Mouse (Mus musculus) CH12F3 (cell line): ENCODE results near the gene Ugt1a8.

Source experiments
- in situ Hi-C: fragments of 300-500 bp; cut with MboI; formaldehyde crosslinking; loops from 2 replicates; pipeline ENCODE4 v1.14.3; 2020; ENCODE audit warnings: low sequenced_read_pairs

Ugt1a8 gene

DNA sequence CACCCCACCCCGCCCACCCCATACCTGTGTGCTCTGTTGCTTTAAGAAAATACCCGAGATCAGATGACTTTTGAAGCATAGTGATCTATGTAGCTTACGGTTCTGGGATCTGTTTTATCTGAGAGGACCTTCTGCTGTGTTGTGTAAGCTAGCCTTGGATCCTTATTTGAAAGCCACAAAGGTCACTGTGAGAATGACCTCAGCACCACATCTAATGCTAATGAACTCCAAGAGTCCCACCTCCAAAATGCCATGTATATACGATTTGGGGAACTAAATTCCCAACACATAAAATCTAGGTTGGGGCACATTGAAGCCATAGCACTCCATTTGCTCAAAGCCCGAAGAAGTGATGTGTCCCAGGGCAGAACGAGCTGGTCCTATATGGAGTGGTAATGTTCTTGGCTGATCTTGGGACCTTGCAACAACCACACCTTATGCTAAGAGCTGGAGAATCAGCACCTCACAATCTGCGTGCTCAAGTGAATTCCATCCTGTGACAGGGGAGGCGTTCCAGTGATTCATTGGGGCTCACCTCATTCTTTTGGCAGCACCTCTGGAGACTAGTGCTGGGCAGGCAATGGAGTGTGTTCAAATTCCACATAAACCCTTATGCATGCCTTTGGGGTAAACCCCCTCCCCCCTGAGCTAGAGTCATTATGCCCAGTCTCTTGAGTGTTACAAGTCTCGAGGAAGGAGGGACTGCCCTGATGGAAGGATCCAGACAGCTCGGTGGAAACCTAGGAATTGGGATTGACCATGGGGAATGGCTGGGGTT is 169.5 kb downstream of the Ugt1a8 start:
- in situ Hi-C loops = no loop called here

DNA sequence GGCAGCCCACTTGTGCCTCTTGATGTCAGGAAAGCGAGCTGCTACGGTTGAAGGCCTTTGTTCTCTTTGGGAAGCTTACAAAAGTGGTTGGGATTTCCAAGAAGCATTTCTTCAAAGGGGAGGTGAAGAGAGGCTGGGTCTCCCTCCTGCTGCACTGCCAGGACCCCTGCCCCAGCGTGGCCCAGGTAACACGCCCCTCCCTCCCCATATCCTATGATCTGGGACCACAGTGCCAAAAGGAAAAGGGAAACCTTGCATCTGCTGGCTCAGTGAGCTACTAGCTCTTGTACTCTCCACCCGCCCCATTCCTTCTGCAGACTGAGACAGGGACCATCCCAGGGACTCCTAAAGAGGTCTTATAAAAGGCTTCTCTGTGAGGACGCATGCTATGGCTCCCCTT is 170.1 kb downstream of the Ugt1a8 start:
- in situ Hi-C loops = no loop called here

DNA sequence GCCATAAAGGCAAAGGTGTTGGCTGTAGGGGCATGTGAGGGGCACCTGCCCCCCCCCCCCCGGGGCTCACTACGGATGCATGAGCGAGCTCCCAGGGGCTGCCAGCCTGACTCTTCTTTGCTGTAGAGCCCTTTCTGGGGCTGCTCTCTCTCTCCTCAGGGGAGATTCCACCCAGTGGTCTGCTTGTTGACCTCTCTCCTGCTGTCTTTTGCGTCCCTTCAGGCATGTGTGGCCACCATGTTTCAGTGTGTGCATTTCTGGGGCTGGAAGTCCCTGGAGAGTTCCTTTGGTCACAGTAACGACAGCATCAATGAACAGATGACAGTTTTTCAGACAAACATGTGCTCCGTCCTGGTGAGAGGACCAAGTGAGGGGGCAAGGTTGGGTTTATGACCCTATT is 170.7 kb downstream of the Ugt1a8 start:
- in situ Hi-C loops = no loop called here

DNA sequence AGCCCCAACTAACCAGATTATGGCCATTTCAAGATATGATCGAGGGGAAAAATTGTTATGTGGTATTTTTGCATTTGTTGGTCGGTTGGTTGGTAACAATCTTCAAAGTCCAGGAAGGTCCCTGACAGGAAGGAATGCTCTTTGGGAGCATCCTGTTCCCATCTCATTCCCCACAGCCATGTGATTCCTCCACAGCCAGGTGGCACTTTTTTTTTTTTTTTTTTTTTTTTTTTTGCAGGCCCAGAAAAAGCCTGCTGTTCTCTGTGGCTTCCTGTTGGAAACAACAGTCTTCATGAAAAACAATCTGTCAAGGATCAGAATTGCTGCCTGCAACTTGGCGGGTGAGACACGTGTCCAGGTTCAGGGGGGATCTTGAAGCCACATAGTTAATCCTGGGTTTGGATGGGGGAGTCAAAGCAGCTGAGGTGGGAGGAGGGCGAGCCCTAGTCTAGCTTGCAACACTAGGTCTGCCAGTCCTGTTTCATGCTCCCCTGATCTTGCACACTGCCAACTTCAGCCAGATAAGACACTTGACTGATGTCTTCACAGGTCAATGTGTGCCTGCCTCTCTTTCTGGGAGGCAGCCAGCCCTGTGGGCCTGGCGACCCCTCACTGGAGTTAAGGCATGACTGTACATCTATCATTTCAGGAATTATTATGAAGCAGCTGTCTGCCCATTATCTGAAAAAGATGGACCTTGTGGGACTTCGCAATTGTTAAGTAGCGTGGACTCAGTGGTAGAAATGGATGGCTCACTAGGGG is 171.4 kb downstream of the Ugt1a8 start:
- in situ Hi-C loops = no loop called here

DNA sequence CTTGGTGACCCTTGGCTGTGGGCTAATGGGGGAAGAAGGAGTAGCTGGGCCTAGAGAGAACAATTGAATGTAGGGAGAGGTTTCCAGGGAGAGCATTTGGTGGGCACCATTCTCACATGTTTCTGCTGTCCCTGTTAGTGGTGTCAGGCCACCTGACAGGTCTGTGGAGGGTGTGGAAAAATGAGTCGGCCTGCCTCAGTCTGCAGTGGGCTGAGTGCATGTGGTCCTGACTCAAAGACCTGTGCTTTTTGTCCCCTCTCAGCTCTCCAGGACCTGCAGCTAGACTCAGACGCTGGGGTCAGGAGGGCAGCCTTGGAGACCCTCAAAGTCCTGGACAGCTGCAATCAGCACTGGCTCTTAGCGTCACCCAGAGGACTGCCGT is 172.0 kb downstream of the Ugt1a8 start:
- in situ Hi-C loops = no loop called here

DNA sequence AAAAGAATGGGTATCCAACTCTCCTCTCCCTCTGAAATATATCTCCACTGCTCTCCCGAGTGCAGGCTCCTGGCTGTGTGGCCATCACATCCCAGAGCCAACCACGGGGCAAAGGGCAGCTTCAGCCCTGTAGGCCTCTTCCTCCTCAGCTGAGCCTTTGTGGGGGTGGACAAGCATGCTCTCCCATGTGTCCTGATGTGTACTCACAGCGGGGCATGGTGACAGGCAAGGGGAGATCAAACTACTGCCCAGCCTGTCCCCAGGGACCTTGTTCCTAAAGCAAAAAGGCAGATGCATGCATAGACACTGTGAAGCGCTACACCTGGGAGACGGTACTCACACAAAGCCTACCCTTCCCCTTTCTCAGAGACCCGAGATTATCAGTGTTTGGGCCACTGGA is 172.5 kb downstream of the Ugt1a8 start:
- in situ Hi-C loops = no loop called here

DNA sequence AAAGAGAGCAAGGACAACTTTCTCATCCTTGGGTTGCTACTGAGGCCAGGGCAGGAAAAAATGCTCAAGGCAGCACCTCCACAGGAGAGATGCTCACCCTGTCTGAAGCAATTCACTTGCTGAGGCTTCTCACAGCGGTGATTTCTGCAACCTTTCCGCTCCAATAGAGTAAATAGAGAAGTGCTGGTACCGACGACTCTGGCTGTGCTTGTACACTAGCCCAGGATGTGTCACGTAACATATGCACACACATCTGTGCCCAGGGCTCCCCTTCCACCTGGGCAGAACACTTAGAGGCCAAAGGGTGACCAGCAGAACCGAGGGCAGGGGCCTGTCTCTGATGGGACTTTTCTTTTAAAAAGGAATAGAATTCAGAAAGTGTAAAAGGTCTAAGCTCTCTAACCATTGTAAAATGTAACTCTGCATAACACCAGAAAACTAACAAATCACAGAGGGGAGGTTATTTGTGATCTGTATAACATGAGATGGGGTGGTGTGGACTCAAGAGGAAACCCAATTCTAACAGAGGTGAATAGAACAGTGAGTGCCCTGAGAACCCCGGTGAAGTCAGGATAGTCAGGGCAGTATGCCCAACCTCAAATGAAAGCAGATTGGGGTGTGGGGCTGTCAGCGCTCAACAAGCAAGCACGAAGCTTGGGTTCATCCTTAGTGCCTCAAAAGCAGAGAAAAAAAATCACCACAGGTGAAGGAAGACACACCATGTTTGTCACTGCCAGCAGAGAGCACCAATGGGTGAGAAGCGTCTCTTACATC is 173.2 kb downstream of the Ugt1a8 start:
- in situ Hi-C loops = no loop called here

DNA sequence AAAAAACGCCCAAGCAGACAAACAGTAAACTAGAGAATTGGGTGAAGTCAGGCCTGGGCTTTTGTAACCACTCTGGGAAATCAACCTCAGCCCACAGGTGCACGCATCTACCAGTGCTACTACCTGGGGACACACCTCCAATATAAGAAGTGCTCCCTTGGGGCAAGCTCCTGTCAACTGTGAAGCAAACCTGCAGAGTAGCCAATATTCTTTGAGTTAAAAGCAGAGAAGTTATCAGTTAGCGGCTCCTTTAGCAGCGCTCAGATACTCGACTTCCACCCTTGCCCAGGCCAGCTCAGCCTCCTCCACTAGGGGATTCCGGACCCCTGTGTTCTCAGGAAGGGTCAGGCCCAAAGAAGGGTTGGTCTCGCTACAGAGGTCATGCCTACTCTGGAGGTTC is 174.1 kb downstream of the Ugt1a8 start:
- in situ Hi-C loops = no loop called here

DNA sequence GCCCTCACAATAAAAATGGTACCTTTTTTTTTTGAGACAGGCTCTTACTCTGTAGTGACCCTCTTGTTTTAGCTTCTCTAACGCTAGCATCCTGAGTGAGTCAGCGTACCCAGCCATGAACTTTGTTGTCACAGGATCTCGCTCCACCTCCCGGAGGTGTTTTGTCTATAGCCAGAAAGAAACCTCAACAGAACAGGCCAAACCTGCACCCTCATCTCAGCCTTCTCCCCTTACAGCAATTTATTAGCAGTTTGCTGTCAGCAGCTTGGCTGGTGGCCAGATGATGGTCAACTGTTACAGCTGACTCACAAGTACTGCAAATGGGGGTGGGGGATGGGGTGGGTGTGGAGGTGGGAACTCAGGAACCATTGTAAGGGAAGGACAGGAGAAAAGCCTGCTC is 174.6 kb downstream of the Ugt1a8 start:
- in situ Hi-C loops = no loop called here

DNA sequence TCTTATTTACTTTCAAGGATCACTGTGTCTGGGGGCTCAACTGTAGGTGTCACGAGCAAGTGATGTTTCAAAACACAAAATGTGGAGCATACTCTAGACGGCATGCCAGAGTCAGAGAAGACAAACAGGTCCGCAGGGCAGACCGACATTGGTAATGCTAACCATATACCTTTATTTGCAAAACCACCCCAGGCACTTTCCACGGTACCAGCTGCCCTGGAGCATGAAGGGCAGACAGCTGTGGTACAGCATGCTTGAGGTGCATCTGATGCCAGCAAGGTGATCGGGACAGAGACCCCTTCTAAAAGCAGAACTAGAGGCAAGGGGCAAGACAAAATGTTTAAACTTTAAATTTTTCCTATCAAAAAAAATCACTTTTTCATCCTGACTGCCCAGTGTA is 175.3 kb downstream of the Ugt1a8 start:
- in situ Hi-C loops = no loop called here

DNA sequence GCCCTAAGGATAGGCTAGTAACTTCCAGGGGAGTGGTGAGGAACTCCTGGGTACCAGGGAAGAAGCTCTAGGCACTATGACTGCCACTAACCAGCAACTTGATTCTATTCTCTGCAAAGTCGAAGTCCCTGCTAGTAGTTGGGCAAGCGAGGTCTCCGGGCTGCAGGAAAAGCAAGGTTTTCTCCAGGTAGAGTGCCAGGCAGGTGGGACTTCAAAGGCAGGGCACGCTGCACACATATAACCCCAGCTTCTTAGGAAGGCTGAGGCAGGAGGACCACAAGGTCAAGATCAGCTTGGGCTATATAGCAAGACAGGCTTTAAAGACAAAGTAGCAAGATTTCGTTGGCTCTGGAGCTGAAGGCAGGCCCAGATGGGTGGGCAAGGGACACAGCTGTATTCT is 176.2 kb downstream of the Ugt1a8 start:
- in situ Hi-C loops = no loop called here

DNA sequence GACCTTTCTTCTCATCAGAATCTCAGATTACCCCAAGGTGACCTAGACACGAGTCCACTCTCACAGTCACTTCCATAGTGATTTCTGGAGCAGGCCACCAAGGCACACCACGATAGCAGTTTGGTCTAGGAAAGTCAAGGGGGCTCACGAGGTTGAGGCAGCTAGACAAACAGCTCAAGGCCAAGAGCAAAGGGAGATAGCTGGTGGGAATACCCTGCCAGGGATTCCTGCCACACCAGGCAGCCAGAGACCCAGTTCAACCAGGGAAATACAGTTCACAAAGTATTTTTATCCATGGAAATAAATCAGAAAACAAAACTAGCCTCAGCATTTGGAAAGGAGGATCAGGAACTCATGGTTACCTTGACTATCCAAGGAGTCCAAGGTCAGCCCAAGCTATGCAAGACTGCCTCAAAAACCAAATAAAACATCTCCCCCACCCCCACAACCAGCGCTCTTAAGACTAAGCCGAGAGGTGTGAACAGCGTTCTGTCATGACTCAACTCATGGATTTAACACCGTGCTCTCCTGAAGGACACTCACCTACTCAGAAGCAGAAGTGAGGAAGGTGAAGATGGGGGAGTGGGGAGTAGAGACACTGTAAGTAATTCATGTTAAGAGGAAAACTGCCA is 176.7 kb downstream of the Ugt1a8 start:
- in situ Hi-C loops = no loop called here

DNA sequence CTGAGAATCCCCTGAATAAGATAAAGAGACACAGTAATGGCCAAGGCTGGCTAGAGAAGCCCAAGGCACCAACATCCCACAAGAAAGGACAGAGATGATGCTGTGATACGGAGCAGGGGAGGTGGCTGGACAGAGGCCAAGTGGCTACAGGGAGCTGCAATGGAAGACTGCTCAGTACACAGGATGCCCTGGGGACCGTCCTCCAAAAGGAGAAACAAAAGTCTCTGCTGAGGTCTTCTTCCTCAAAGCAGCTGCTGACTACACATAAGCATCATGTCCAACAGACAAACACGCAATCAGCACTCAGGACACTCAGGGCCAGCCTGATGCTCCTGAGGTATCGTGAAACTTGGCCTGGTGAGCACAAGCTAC is 177.2 kb downstream of the Ugt1a8 start:
- in situ Hi-C loops = no loop called here

DNA sequence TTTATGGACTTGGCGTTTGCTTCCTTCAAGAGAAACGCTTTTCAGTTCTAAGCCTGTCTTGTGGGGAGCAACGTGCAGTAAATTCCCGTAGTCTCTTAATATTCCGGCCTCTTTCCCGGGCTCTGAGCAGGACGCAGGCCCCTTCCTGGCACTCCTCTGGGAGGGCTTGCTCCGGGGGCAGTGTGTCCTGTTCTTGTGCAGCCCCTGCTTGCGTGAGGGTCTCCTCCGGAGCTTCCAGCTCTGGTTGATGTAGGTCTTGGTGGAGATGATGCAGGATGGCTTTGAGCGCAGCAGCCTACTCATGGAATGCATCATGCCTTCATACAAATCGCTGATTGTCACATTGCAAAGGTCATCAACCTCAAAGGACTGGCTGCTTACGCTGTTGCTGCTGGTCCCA is 178.5 kb downstream of the Ugt1a8 start:
- in situ Hi-C loops = no loop called here

DNA sequence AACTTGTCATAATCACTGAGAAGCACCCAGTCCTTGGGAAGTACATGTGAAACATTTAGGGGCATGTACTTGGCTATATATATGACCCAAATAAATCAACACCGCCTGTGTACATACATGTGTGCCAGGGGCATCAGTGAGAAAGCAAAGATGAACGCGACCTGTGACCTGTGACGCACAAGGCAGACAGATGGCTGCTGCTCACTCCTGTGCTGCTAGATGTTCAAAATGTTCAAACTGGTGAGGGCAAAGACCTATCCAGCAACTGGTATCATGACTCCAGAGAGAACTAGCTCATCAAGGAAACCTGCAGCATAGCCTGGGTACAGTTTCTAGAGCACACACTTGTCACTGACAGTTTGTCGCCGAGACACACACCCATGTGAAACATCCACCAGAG is 179.9 kb downstream of the Ugt1a8 start:
- in situ Hi-C loops = no loop called here

DNA sequence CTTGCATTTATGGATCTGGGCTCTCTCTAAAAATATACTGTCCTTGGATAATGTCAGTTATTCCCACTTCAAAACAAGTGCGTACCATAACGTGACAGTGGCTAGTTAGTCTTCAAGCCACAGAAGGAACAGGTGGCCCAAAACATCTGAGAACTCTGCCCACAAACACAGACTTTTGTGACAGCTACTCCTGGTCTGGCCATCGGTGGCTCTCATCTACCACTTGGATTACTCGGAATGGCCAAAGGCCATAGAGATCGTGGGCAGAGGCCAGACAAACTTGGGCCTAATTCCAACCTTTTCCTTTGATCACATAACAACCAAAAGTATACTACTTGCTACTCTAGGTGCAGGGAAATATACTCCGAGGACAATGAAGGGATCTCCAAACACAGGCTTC is 180.5 kb downstream of the Ugt1a8 start:
- in situ Hi-C loops = no loop called here
